Mouse (Mus musculus) heart, postnatal 14 days (tissue): Measurements from ENCODE around the gene Stam. TPM values are rescaled to one million over a fixed set of nuclear protein-coding genes. Genes with fewer than 3 reads are reported as not detected.

Experiments used
- DNase-seq, 2 experiments: peaks; one replicate each; pipeline ENCODE4 v3.0.0; 2021 to 2022
- intact Hi-C: fragments of 180-260 bp; cut with DNase I; formaldehyde crosslinking; loops from one replicate; pipeline ENCODE4 v1.15.1; 2025
- total RNA-seq, 2 experiments: library from RNA; stranded (reverse); gene quantifications; 2 replicates each; pipeline ENCODE4 v1.2.3; 2021

Gene Stam
- total RNA-seq, 2 experiments from 2014 or later: 29.5 to 30.9 TPM

- no peak for DNase-seq
Observed at GRCm38 (mm10) chr2:14102603-14103002, 28.7 kb downstream of the Stam start.

GRCm38 (mm10) chr2:14103924-14104323 lies 30.0 kb downstream of the Stam start:
- intact Hi-C loops: no loop called here
- DNase-seq: no peak

More at GRCm38 (mm10) chr2:14102603-14103002, 28.7 kb downstream of the Stam start:
- intact Hi-C loops: no loop called here

- intact Hi-C loops: no loop called here
- DNase-seq: peak in 1 of 2 experiments; percentile 18
Observed at GRCm38 (mm10) chr2:14107673-14108072, 33.8 kb downstream of the Stam start.

DNA sequence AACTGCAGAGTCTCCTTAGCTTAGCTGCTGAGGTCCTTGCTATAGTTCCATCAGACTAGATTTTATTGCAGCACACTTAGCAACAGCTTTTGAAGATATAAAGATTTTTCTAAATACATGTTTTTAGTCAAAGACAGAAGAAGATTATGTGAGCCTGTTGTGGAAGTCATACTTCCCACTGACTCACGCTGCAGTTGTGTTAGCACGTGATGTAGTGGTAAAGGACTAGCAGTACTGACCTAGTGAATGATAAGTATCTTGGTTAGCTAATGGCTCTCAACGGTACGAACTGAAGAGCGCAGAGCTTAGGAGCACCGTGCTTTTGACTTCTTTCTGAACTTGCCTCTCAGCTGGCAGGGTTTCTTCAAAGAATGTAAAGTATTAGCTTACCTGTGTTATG lies 52.5 kb downstream of the Stam start:
- DNase-seq: no peak
- intact Hi-C loops: no loop called here

DNA sequence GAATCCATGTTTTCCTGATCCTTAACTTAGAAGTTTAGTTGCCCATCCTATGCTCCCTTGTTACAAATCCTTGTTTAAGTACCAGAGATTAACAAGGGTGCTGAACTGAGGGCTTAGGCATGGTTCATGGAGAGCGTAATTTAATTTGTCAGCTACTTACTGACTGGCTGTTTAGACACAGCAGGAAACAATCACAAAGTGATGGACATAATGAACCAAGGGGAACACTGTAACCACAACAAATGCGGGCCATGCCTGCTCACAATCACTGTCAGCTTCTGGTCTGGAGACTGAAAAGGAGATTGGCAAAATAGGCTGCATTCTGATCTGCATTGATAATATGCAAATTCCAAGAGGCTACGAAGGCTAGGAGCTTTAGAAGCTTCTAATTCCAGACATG lies 53.7 kb downstream of the Stam start:
- intact Hi-C loops: no loop called here
- DNase-seq: no peak

GRCm38 (mm10) chr2:14130641-14131339 lies 56.9 kb downstream of the Stam start:
- DNase-seq: no peak
- intact Hi-C loops: no loop called here

DNA sequence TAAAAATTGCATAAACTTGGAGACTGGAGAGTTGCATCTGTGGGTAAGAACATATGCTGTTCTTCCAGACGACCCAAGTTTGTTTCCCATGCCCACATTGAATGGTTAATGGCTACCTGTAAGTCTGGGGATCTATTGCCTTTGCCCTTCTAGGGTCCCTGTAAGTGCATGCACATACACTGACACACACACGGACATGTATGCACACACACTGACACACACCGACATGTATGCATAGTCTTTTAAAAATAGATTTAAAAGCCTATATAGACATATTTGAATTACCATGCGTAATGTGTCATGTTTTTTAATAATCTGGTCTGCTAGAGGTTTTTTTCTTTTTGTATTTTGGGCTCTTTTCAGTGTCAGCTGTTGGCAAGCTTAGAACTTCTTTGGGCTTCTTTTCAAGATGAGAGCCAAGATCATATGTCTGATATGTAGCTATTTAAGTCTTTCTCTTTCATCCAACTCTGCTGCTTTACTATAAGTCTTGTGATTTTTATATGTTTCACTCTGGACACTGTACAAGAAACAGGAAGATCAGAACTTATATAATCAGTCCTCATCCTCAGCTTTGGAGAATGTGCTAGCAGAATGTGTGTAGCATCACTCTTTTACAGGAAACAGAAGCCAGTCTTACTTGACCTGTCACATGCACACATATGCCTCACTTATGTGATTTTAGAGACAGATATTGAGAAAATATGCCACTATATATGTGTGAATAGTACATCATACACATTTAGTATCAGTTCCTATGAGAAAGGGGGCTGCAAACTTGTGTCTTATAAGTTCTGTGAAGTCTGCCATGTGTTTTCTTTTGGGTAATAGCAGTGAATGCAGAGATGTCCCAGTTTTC lies 58.8 kb downstream of the Stam start:
- no peak for DNase-seq
- intact Hi-C loops: no loop called here

DNA sequence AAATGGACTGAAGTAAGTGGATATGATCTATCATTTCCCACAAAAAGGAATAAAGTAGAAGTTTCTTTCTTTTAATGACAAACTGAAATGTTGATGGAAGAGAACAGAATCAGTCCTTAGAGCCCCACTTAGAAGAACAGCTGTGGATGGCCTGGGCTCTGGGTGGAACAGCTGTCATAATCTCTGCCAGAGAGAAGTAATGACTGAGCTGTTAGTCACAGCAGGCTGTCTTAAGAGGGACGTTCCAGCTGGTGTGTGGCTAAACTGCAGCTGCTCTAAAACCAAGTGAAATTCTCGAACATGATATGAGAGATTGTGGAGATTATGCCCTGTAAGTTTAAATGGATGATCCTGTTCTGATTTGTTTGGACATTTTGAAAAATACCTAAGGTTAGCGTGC lies 63.0 kb downstream of the Stam start:
- DNase-seq: peak; percentile 15 to 28
- intact Hi-C loops: no loop called here

DNA sequence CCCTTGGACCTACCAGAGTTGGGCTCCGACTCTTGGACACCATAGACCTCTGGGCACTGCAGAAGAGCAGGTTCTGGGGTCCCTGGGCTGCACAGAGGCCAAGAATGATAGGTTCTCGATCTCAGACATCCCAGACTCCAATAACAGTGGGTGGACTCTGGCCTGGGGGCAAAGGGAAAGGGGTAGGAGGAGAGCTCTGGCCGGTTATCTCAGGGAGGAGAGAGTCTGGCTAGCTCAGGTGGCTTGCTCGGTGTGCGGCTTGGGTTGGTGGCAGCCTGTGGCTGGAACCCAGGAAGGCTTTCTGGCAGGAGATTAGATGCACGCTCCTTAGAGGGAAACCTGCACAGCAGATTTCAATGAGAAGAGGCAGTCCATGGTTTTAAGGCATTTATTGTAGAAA lies 65.7 kb downstream of the Stam start:
- intact Hi-C loops: no loop called here
- no peak for DNase-seq

DNA sequence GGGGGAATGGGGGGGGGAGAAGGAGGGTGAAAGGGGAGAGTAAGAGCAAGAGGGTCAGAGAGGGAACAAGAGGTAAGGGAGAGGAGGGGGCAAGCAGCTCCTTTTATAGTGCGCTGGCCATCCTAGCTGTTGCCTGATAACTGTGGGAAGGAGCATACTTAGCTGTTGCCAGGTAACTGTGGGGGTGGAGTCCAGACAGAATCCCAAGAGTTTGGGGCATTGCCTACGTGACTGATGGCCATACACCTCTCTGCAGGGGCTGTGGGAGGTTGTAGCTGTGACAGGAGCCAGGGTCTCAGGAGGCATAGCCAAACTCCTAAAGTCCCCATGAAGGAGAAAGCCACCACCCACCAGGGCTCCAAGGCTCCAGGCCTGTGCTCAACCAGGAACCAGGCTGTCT lies 66.1 kb downstream of the Stam start:
- DNase-seq: no peak
- intact Hi-C loops: loop anchor here (10.0 kb wide), 1 partner anchor 95 kb away; no protein-coding TSS in a partner anchor

- DNase-seq: peak; percentile 41 to 56
- intact Hi-C loops: loop anchor here (10.0 kb wide), 1 partner anchor 101 kb away; no protein-coding TSS in a partner anchor
Observed at GRCm38 (mm10) chr2:14145311-14145710, 71.4 kb downstream of the Stam start.

DNA sequence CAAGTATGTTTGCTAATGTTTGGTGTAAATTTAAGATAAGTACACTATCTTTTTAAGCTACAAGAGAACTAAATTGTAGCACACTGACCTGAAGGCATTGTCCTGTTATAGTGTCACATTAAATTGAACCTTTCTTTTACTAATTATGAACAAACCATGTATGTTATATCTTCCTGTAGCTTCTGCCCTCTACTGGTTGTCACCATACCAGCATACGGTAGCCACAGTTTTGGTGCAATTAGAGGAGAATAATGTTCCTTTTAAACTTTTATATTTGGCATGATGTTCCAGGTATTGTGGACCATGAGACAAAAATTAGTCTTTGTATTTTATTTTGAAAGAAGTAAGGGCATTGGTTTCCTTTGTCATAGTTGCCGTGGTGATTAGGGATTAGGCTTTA lies 73.0 kb downstream of the Stam start:
- DNase-seq: no peak
- intact Hi-C loops: loop anchor here (10.0 kb wide), 1 partner anchor 102 kb away; no protein-coding TSS in a partner anchor

DNA sequence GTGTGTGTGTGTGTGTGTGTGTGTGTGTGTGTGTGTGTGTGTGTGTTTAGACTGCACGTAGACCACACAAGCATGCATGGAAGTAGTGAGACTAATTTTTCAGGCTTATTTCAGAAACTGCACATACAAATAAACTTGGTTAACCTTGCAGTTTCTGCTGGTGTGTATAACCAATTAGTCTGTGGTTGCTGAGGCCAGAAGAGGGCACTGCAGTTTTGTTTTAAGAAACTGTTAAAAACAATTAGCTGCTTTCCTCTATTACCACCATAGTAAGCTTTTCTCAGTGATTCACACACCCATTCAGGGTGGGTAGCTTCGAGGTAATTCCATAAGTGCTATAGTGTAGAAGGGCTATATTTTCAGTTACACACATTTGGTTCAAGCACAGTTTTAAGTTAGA lies 76.9 kb downstream of the Stam start:
- DNase-seq: no peak
- intact Hi-C loops: no loop called here

DNA sequence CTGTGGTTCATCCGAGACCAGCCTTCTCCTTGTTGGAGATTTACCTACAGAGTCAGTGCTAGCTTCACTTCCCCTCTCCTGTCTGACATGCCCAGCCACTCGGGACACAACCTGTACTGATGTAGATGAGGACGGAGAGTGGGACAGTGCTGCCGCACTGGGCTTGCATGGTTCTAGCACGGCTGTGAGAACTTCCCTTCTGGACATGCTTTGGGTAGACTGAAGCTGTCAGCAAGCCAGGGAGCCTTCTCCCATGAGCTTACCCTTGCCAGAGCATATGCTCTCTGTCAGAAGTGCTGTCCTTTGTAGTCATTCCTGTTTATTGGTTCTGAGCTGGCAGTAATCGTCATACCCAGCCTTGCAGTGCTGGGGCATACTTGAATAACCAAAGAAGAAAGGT lies 78.0 kb downstream of the Stam start:
- no peak for DNase-seq
- intact Hi-C loops: no loop called here

DNA sequence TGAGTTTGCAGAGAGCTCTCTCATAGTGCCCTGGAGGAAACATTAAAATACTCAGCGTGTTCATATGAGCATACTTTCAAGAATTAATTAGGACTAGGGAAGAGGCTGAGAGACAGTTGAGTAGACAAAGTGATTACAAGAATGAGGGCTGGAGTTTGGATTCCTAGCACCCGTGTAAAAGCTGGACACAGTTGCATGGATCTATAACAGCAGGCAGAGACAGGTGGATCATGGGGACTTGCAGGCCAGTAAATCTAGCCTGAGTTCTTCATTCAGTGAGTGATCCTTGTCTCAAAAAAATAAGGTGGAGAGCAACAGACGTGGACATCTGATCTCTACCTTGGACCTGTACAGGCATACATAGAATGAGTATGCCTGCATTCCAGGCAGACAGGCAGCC lies 85.1 kb downstream of the Stam start:
- intact Hi-C loops: loop anchor here (5.0 kb wide), 1 partner anchor 543 kb away; no protein-coding TSS in a partner anchor
- no peak for DNase-seq

GRCm38 (mm10) chr2:14159756-14160155 lies 85.9 kb downstream of the Stam start:
- intact Hi-C loops: loop anchor here (5.0 to 10.0 kb wide), 3 partner anchors 133 to 885 kb away; partner anchors contain the start of gene Rsu1
- no peak for DNase-seq

DNA sequence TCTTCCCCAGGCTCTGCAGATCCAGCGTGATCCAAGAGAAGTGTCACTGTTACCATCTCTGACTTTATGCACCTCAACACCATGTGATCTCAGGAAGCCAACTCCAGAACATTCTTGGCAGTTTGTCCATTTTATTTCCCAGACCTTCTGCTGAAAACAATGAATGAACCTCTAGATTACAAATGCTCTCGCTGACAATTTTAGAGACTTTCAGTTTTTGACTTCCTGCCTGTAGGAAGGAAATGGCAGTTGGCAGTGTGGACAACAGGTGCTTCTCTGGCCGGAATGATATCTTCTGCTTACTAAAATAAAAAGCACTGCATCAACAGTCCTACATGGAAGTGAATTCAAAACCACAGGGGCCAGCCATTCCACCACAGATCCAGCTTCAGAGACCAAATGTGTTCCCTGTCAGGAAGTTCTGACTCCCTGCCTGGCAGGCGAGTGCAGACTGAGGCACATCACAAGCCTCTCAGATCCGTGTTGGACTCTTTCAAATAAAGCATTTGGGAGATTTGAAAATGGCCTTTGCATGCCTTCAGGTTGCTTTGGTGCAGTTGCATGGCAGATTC lies 90.6 kb downstream of the Stam start:
- intact Hi-C loops: loop anchor here (5.0 to 10.0 kb wide), 2 partner anchors 128 to 890 kb away; partner anchors contain the start of gene Rsu1
- peak in 1 of 2 experiments; percentile 15 for DNase-seq

GRCm38 (mm10) chr2:14165066-14165465 lies 91.2 kb downstream of the Stam start:
- no peak for DNase-seq
- intact Hi-C loops: loop anchor here (10.0 kb wide), 1 partner anchor 890 kb away; the partner anchor contains the start of gene Rsu1

DNA sequence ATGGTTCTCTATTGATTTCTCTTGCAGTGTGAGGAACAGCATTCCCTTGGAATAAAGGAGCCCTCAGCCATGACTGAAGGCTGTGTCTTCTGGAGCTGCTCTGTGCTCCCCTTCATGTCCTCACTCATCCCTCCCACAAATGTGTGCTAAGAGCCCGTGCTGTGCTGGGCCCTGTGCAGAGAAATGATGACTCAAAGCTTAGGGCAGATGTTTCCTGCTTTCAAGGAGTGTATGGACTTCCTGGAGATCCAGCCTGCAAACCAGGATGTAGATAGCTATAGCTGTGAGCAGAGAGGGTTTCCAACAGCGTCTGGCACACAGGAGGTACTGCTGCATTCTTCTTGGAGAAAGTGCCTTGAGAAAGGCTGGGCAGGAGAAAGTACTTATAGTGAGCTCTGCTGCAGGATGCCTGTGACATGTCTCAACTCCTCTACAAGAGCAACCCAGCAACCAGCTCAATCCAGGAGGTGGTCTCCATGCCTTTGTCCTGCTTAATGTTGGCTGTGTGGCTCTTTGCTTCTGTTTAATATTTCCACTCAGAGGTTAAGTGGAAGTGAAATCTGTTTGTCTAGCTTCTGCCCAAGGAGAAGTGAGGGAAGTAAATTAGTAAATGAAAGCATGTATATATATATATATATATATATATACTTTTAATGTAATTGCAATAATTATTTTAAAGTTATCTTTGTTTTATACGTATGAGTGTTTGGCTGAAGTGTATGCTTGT lies 91.9 kb downstream of the Stam start:
- intact Hi-C loops: loop anchor here (10.0 kb wide), 1 partner anchor 891 kb away; the partner anchor contains the start of gene Rsu1
- peak in 1 of 2 experiments; percentile 14 for DNase-seq

- intact Hi-C loops: loop anchor here (10.0 kb wide), 1 partner anchor 893 kb away; the partner anchor contains the start of gene Rsu1
- no peak for DNase-seq
Observed at GRCm38 (mm10) chr2:14167721-14168120, 93.8 kb downstream of the Stam start.
